Mouse (Mus musculus): ENCODE measurements at regions not wholly inside any gene's neighbourhood (a gene's known extent, or its start where the extent isn't known, plus 50 kb on each side); places are given as distances from the start of the nearest gene placed in this dataset.

DNA sequence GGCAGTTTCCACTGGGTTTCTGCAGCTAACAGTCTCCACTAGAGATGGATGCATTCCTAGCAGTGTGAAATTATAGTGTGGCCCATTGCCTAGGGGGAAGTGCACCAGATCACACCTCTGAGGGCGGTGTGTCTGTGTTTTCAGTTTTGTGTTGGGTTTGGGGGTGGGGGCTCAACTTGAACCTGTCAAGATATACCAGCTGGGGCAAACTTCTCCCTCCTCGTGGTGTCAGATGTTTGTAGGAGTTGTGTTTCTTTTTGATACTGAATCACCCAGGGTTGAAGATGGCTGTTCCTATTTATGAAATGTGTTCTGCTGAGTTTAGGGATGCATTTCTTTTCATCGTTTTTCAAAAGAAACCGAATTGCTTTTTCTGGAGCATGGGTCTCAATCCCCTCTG is 416.6 kb upstream of the 4930412O13Rik start:
- TF ChIP-seq ZNF384 (IDR thresholded peaks at IDR 0.05; ENCODE audit: low read depth, low read length): no peak
- no peak for TF ChIP-seq CHD2 (IDR thresholded peaks at IDR 0.05; ENCODE audit: low read depth, low read length)
- TF ChIP-seq ZC3H11A (IDR thresholded peaks at IDR 0.05; ENCODE audit: borderline replicate concordance, low read depth, low read length): no peak
- TF ChIP-seq HCFC1 (IDR thresholded peaks at IDR 0.05; ENCODE audit: borderline replicate concordance, insufficient read depth, low read length): no peak
- no peak for TF ChIP-seq MAFK (IDR thresholded peaks at IDR 0.05; ENCODE audit: insufficient read depth, low read depth, low read length)

DNA sequence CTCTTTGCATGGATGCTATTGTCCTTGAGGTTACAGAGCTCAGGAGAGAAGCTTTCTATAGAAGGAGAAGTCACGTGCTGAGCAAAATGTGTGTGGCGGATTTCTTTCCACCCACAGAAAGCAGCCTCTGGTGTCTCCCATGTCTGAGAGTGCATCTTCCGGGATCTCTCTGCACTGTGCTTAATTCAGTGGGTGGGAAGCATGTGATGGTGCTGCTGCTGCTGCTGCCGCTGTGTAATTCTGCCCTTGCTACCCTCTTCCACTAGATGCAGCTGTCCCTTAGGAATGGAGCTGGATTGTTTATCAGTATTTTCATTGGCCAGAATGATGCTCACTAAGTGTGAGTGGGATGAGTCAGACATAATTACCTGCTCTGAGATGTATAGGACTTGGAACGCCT is 416.2 kb upstream of the 4930412O13Rik start:
- TF ChIP-seq ZNF384 (IDR thresholded peaks at IDR 0.05; ENCODE audit: low read depth, low read length) (no peak), ZC3H11A (IDR thresholded peaks at IDR 0.05; ENCODE audit: borderline replicate concordance, low read depth, low read length) (no peak), HCFC1 (IDR thresholded peaks at IDR 0.05; ENCODE audit: borderline replicate concordance, insufficient read depth, low read length) (no peak), MAFK (IDR thresholded peaks at IDR 0.05; ENCODE audit: insufficient read depth, low read depth, low read length) (no peak), CHD2 (IDR thresholded peaks at IDR 0.05; ENCODE audit: low read depth, low read length) (no peak)
- H3K4me1 ChIP-seq (ENCODE audit: control insufficient read depth in 2 of 2, insufficient read depth in 2 of 2, low read length in 2 of 2, poor library complexity in 1 of 2): no peaks in the 10 kb centered on the region
- H3K9ac ChIP-seq (ENCODE audit: insufficient read depth, low read depth, low read length, poor library complexity, severe bottlenecking): no peak overlapping the region
- no peaks in the 10 kb centered on the region for H3K9me3 ChIP-seq (ENCODE audit: control insufficient read depth, insufficient read depth, low read depth, low read length)
- in situ Hi-C loops (cut with MboI; ENCODE audit: low sequenced_read_pairs in 2 of 2, unreplicated experiment in 2 of 2): no loop called here
- DNase-seq (ENCODE audit: low read depth, low spot score): no peak
- H3K27ac ChIP-seq (ENCODE audit: insufficient read depth, low read depth, low read length, poor library complexity, severe bottlenecking): no peak overlapping the region
- H3K36me3 ChIP-seq (ENCODE audit: control insufficient read depth, insufficient read depth, low read length, poor library complexity, severe bottlenecking): no peaks in the 10 kb centered on the region
- H3K4me3 ChIP-seq (ENCODE audit: insufficient read depth in 1 of 2, low read depth in 1 of 2, low read length in 2 of 2, poor library complexity in 1 of 2, severe bottlenecking in 1 of 2): no peak overlapping the region

More for the DNA sequence above, 416.6 kb upstream of the 4930412O13Rik start:
- no peak for DNase-seq (ENCODE audit: low read depth, low spot score)
- Histone ChIP-seq H3K4me1 (ENCODE audit: control insufficient read depth in 2 of 2, insufficient read depth in 2 of 2, low read length in 2 of 2, poor library complexity in 1 of 2) (no peaks in the 10 kb centered on the region), H3K27ac (ENCODE audit: insufficient read depth, low read depth, low read length, poor library complexity, severe bottlenecking) (no peak overlapping the region), H3K4me3 (ENCODE audit: insufficient read depth in 1 of 2, low read depth in 1 of 2, low read length in 2 of 2, poor library complexity in 1 of 2, severe bottlenecking in 1 of 2) (no peak overlapping the region), H3K9ac (ENCODE audit: insufficient read depth, low read depth, low read length, poor library complexity, severe bottlenecking) (no peak overlapping the region), H3K36me3 (ENCODE audit: control insufficient read depth, insufficient read depth, low read length, poor library complexity, severe bottlenecking) (no peaks in the 10 kb centered on the region), H3K9me3 (ENCODE audit: control insufficient read depth, insufficient read depth, low read depth, low read length) (no peaks in the 10 kb centered on the region)
- in situ Hi-C loops (cut with MboI; ENCODE audit: low sequenced_read_pairs in 2 of 2, unreplicated experiment in 2 of 2): no loop called here

DNA sequence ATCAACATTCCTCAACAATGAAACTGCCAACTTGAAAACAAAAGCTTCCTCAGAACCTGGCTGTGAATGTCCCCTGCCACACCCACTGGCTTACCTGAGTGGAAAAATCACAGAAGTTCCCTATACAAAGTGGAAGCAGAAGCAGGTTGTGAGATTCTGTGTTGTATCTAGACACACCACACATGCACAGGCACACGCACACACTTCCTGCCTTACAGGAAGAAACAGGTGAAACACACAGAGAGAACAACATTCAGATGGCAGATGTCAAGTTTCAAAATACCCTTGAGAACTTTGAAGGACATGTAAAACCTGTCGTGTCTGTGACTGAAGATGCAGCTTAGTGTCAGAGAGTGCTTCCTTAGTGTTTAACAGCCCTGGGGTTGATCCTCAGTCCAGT is 413.5 kb upstream of the 4930412O13Rik start:
- Histone ChIP-seq H3K27ac (ENCODE audit: insufficient read depth, low read depth, low read length, poor library complexity, severe bottlenecking) (no peak overlapping the region), H3K4me1 (ENCODE audit: control insufficient read depth in 2 of 2, insufficient read depth in 2 of 2, low read length in 2 of 2, poor library complexity in 1 of 2) (no peaks in the 10 kb centered on the region), H3K4me3 (ENCODE audit: insufficient read depth in 1 of 2, low read depth in 1 of 2, low read length in 2 of 2, poor library complexity in 1 of 2, severe bottlenecking in 1 of 2) (no peak overlapping the region), H3K9ac (ENCODE audit: insufficient read depth, low read depth, low read length, poor library complexity, severe bottlenecking) (no peak overlapping the region), H3K9me3 (ENCODE audit: control insufficient read depth, insufficient read depth, low read depth, low read length) (no peaks in the 10 kb centered on the region), H3K36me3 (ENCODE audit: control insufficient read depth, insufficient read depth, low read length, poor library complexity, severe bottlenecking) (no peaks in the 10 kb centered on the region)
- in situ Hi-C loops (cut with MboI; ENCODE audit: low sequenced_read_pairs in 2 of 2, unreplicated experiment in 2 of 2): no loop called here
- TF ChIP-seq ZNF384 (IDR thresholded peaks at IDR 0.05; ENCODE audit: low read depth, low read length) (no peak), CHD2 (IDR thresholded peaks at IDR 0.05; ENCODE audit: low read depth, low read length) (no peak), ZC3H11A (IDR thresholded peaks at IDR 0.05; ENCODE audit: borderline replicate concordance, low read depth, low read length) (no peak), HCFC1 (IDR thresholded peaks at IDR 0.05; ENCODE audit: borderline replicate concordance, insufficient read depth, low read length) (no peak), MAFK (IDR thresholded peaks at IDR 0.05; ENCODE audit: insufficient read depth, low read depth, low read length) (no peak)
- no peak for DNase-seq (ENCODE audit: low read depth, low spot score)

DNA sequence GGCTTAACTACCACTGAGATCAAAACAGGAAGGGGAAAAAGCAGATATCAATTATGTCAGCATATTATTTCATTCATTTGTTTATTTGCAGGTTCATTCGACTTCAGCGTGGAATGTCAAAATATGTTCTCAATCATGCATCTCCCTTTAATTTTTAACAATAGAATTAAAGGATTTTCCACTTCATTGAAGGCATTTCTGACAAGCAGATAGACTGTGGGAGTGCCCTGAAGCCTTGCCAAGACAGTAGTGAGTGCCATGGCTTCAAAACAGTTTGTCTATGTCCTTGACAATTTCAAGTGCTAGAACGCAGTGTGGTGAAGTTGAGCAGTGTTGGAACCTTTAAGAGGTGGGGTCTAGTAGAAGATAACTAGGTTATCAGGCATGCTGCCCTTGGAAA is 412.4 kb upstream of the 4930412O13Rik start:
- no peaks in the 10 kb centered on the region for H3K9me3 ChIP-seq (ENCODE audit: control insufficient read depth, insufficient read depth, low read depth, low read length)
- TF ChIP-seq ZNF384 (IDR thresholded peaks at IDR 0.05; ENCODE audit: low read depth, low read length) (no peak), ZC3H11A (IDR thresholded peaks at IDR 0.05; ENCODE audit: borderline replicate concordance, low read depth, low read length) (no peak), MAFK (IDR thresholded peaks at IDR 0.05; ENCODE audit: insufficient read depth, low read depth, low read length) (no peak), HCFC1 (IDR thresholded peaks at IDR 0.05; ENCODE audit: borderline replicate concordance, insufficient read depth, low read length) (no peak), CHD2 (IDR thresholded peaks at IDR 0.05; ENCODE audit: low read depth, low read length) (no peak)
- in situ Hi-C loops (cut with MboI; ENCODE audit: low sequenced_read_pairs in 2 of 2, unreplicated experiment in 2 of 2): no loop called here

More for the DNA sequence above, 412.4 kb upstream of the 4930412O13Rik start:
- H3K27ac ChIP-seq (ENCODE audit: insufficient read depth, low read depth, low read length, poor library complexity, severe bottlenecking): no peak overlapping the region
- H3K4me1 ChIP-seq (ENCODE audit: control insufficient read depth in 2 of 2, insufficient read depth in 2 of 2, low read length in 2 of 2, poor library complexity in 1 of 2): no peaks in the 10 kb centered on the region
- no peaks in the 10 kb centered on the region for H3K36me3 ChIP-seq (ENCODE audit: control insufficient read depth, insufficient read depth, low read length, poor library complexity, severe bottlenecking)
- no peak for DNase-seq (ENCODE audit: low read depth, low spot score)
- no peak overlapping the region for H3K4me3 ChIP-seq (ENCODE audit: insufficient read depth in 1 of 2, low read depth in 1 of 2, low read length in 2 of 2, poor library complexity in 1 of 2, severe bottlenecking in 1 of 2)
- no peak overlapping the region for H3K9ac ChIP-seq (ENCODE audit: insufficient read depth, low read depth, low read length, poor library complexity, severe bottlenecking)
